Mouse (Mus musculus): ENCODE measurements at regions not wholly inside any gene's neighbourhood (a gene's known extent, or its start where the extent isn't known, plus 50 kb on each side); places are given as distances from the start of the nearest gene placed in this dataset.
A peak's percentile ranks its signal among the peaks of the same experiment; 100 is the strongest.

DNA sequence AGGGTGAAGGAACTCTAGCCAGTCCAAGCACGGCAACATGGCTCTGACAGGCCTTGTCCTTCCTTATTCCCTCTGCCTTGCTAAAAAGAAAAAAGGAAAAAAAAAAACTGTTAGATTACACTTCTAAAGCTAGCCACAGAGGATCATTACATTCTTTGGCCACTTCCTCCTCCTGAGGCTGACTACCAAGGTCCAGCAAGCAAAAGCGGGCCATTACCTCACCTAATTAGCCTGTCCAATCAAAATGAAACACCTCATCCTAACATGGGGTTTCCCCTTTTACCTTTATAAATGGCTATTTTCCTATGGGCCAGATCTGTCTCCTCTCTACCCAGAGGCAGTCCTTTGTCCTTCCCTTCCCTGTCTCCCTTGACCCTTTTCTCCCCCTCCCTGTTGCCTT lies 102.2 kb downstream of the Pih1h3b start:
- H3K4me3 ChIP-seq (replicated peaks; ENCODE audit: low read length), result no peak overlapping the region
- H3K36me3 ChIP-seq (ENCODE audit: insufficient read depth, low read length), result no peaks in the 10 kb centered on the region
- no peaks in the 10 kb centered on the region for H3K27me3 ChIP-seq (ENCODE audit: insufficient read depth, low read length)
- H3K4me1 ChIP-seq (replicated peaks; ENCODE audit: low read depth, low read length), result no peaks in the 10 kb centered on the region
- H3K9me3 ChIP-seq (ENCODE audit: low read length), result no peaks in the 10 kb centered on the region
- no peak for TF ChIP-seq NANOG (IDR thresholded peaks at IDR 0.05; ENCODE audit: borderline replicate concordance, low read length)
- TF ChIP-seq CTCF (conservative IDR thresholded peaks at IDR 0.05; ENCODE audit: low read length), result no peak
- no peak for TF ChIP-seq POU5F1 (IDR thresholded peaks at IDR 0.05; ENCODE audit: borderline replicate concordance, low read length)

DNA sequence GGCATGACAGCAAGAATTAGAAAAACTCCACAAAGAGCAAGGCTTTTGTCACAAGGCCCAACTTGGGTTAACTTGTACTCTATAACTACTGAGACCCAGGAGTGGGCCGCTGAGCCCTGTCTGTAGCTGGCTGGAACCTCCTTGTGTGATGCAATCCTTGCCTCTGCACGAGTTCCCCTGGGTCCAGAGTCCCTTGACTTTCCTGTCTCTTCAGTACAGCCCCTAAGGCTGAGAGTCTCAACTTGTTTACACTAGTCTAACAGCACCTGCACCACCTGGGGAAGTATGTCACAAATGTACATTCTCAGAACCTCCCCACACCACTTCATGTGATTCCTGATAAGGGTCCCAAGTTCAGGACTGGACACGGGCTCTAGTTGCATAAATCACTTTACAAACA lies 103.3 kb downstream of the Pih1h3b start:
- TF ChIP-seq NANOG (IDR thresholded peaks at IDR 0.05; ENCODE audit: borderline replicate concordance, low read length), result no peak
- TF ChIP-seq CTCF (conservative IDR thresholded peaks at IDR 0.05; ENCODE audit: low read length), result no peak
- no peak for TF ChIP-seq POU5F1 (IDR thresholded peaks at IDR 0.05; ENCODE audit: borderline replicate concordance, low read length)
- H3K9me3 ChIP-seq (ENCODE audit: low read length), result no peaks in the 10 kb centered on the region

DNA sequence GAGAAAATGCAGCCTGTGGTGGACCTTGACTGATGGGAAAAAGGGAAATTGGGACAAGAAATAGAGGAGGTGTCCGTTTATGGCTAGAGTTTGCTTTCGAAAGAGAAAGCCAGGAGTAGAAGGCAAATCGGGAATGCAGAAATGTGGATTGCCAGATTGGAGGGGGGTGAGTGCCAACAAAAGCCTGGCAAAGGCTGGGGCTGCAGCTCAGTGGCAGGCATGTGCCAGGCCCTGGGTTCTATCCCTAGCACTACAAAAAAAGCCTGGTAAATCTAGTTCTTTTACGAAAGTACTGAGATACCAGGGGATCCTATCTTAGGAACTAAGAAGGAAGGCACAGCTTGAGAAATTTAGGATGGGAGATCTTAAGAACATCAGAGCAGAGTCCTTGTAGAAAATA lies 117.2 kb downstream of the Pih1h3b start:
- no peaks in the 10 kb centered on the region for H3K9me3 ChIP-seq (ENCODE audit: low read length)
- H3K4me1 ChIP-seq (replicated peaks; ENCODE audit: low read depth, low read length), result no peaks in the 10 kb centered on the region
- no peak for TF ChIP-seq NANOG (IDR thresholded peaks at IDR 0.05; ENCODE audit: borderline replicate concordance, low read length)
- TF ChIP-seq CTCF (conservative IDR thresholded peaks at IDR 0.05; ENCODE audit: low read length), result no peak
- TF ChIP-seq POU5F1 (IDR thresholded peaks at IDR 0.05; ENCODE audit: borderline replicate concordance, low read length), result no peak
- no peaks in the 10 kb centered on the region for H3K27me3 ChIP-seq (ENCODE audit: insufficient read depth, low read length)
- H3K4me3 ChIP-seq (replicated peaks; ENCODE audit: low read length), result no peak overlapping the region
- H3K36me3 ChIP-seq (ENCODE audit: insufficient read depth, low read length), result no peaks in the 10 kb centered on the region

More for the DNA sequence above, 103.3 kb downstream of the Pih1h3b start:
- H3K27me3 ChIP-seq (ENCODE audit: insufficient read depth, low read length), result no peaks in the 10 kb centered on the region
- no peak overlapping the region for H3K4me3 ChIP-seq (replicated peaks; ENCODE audit: low read length)
- no peaks in the 10 kb centered on the region for H3K4me1 ChIP-seq (replicated peaks; ENCODE audit: low read depth, low read length)
- H3K36me3 ChIP-seq (ENCODE audit: insufficient read depth, low read length), result no peaks in the 10 kb centered on the region

DNA sequence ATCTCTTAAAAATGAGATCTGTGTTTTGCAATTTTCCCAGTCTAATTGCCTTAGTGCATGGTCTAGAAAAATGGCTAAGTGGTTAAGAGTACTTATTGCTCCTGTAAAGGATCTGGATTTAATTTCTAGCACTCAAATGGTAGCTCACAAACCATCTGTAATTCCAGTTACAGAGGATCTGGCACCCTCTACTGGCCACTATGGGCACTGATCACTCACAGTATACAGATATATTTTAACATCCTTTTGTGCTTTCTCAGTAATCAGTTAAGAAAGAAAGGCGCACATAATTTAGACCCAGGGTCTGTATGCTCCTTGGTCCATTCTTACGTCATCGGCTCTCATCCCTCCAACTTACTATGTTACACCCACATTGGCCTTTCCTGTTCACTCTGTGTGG lies 120.3 kb downstream of the Pih1h3b start:
- Histone ChIP-seq H3K9me3 (ENCODE audit: low read length) (no peaks in the 10 kb centered on the region), H3K36me3 (ENCODE audit: insufficient read depth, low read length) (no peaks in the 10 kb centered on the region), H3K27me3 (ENCODE audit: insufficient read depth, low read length) (no peaks in the 10 kb centered on the region), H3K4me1 (replicated peaks; ENCODE audit: low read depth, low read length) (no peaks in the 10 kb centered on the region), H3K4me3 (replicated peaks; ENCODE audit: low read length) (no peak overlapping the region)
- TF ChIP-seq CTCF (conservative IDR thresholded peaks at IDR 0.05; ENCODE audit: low read length) (peak; percentile 55), POU5F1 (IDR thresholded peaks at IDR 0.05; ENCODE audit: borderline replicate concordance, low read length) (no peak)

DNA sequence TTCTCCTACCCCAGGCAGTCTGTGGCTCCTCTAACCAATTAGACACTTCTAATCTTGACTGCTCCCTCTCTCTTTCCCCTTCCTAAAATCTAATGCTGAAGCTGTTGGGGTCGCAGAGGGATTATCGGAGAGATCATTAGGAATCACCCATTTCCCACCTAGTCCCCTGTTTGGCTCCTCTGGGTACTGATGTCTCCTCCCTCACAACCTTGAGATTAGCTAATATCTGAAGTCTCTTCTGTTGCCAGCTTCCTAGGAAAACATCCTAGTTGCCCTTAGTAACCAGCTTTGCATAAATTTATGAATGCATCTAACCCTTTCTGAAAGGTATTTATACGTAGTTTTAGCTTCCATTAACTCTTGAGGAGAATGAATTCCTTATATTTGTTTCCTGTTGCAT lies 138.4 kb upstream of the Frmpd3 start:
- no peaks in the 10 kb centered on the region for H3K4me1 ChIP-seq (replicated peaks; ENCODE audit: low read depth, low read length)
- no peaks in the 10 kb centered on the region for H3K27me3 ChIP-seq (ENCODE audit: insufficient read depth, low read length)
- no peak for TF ChIP-seq CTCF (conservative IDR thresholded peaks at IDR 0.05; ENCODE audit: low read length)
- no peak for TF ChIP-seq NANOG (IDR thresholded peaks at IDR 0.05; ENCODE audit: borderline replicate concordance, low read length)
- no peak for TF ChIP-seq POU5F1 (IDR thresholded peaks at IDR 0.05; ENCODE audit: borderline replicate concordance, low read length)
- H3K4me3 ChIP-seq (replicated peaks; ENCODE audit: low read length), result no peak overlapping the region
- H3K36me3 ChIP-seq (ENCODE audit: insufficient read depth, low read length), result no peaks in the 10 kb centered on the region
- no peaks in the 10 kb centered on the region for H3K9me3 ChIP-seq (ENCODE audit: low read length)

DNA sequence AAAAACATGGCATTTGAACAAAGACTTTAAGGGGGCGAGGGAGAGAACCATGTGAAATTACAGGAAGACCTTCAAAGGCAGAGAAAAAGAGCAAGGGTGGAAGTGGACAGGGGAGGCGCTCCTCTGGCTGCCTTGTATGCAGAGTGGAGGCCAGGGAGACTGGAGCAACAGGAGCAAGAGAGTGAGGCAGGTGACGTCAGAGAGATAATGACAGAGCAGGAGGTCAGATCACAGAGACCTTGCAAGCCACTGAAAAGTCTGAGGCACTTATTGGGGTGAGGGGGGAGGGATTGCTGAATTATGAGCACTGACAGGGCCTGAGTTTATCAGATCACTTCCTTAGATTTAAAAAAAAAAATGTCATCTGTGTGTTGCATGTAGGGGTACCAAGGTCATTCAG lies 133.3 kb upstream of the Frmpd3 start:
- TF ChIP-seq POU5F1 (IDR thresholded peaks at IDR 0.05; ENCODE audit: borderline replicate concordance, low read length) (no peak), NANOG (IDR thresholded peaks at IDR 0.05; ENCODE audit: borderline replicate concordance, low read length) (no peak), CTCF (conservative IDR thresholded peaks at IDR 0.05; ENCODE audit: low read length) (no peak)

GRCm38 (mm10) chrX:140212644-140213361 lies 129.3 kb upstream of the Frmpd3 start:
- H3K9me3 ChIP-seq (ENCODE audit: low read length), result no peaks in the 10 kb centered on the region
- H3K4me3 ChIP-seq (replicated peaks; ENCODE audit: low read length), result no peak overlapping the region
- H3K4me1 ChIP-seq (replicated peaks; ENCODE audit: low read depth, low read length), result no peaks in the 10 kb centered on the region
- H3K36me3 ChIP-seq (ENCODE audit: insufficient read depth, low read length), result no peaks in the 10 kb centered on the region
- TF ChIP-seq CTCF (conservative IDR thresholded peaks at IDR 0.05; ENCODE audit: low read length), result no peak
- TF ChIP-seq POU5F1 (IDR thresholded peaks at IDR 0.05; ENCODE audit: borderline replicate concordance, low read length), result no peak
- no peak for TF ChIP-seq NANOG (IDR thresholded peaks at IDR 0.05; ENCODE audit: borderline replicate concordance, low read length)
- no peaks in the 10 kb centered on the region for H3K27me3 ChIP-seq (ENCODE audit: insufficient read depth, low read length)

More for the DNA sequence above, 133.3 kb upstream of the Frmpd3 start:
- Histone ChIP-seq H3K36me3 (ENCODE audit: insufficient read depth, low read length) (no peaks in the 10 kb centered on the region), H3K4me1 (replicated peaks; ENCODE audit: low read depth, low read length) (no peaks in the 10 kb centered on the region), H3K9me3 (ENCODE audit: low read length) (no peaks in the 10 kb centered on the region), H3K27me3 (ENCODE audit: insufficient read depth, low read length) (no peaks in the 10 kb centered on the region), H3K4me3 (replicated peaks; ENCODE audit: low read length) (no peak overlapping the region)

GRCm38 (mm10) chrX:140214198-140214849 lies 127.7 kb upstream of the Frmpd3 start:
- no peaks in the 10 kb centered on the region for H3K36me3 ChIP-seq (ENCODE audit: insufficient read depth, low read length)
- H3K4me3 ChIP-seq (replicated peaks; ENCODE audit: low read length), result no peak overlapping the region
- H3K4me1 ChIP-seq (replicated peaks; ENCODE audit: low read depth, low read length), result no peaks in the 10 kb centered on the region
- no peaks in the 10 kb centered on the region for H3K9me3 ChIP-seq (ENCODE audit: low read length)
- TF ChIP-seq NANOG (IDR thresholded peaks at IDR 0.05; ENCODE audit: borderline replicate concordance, low read length) (no peak), CTCF (conservative IDR thresholded peaks at IDR 0.05; ENCODE audit: low read length) (no peak), POU5F1 (IDR thresholded peaks at IDR 0.05; ENCODE audit: borderline replicate concordance, low read length) (no peak)
- no peaks in the 10 kb centered on the region for H3K27me3 ChIP-seq (ENCODE audit: insufficient read depth, low read length)
